Mouse (Mus musculus) liver, postnatal 0 days (tissue): ENCODE measurements around the gene Ttc33.

Source experiments
- CTCF ChIP-seq: sonication (generic); IDR thresholded peaks from 2 replicates; pipeline ENCODE4 v1.5.1; 2016; ENCODE audit warnings: antibody characterized with exemption, low read depth
- EP300 ChIP-seq: IDR thresholded peaks from 2 replicates; pipeline ENCODE4 v1.6.1; 2016; ENCODE audit warnings: antibody characterized with exemption, low read depth, mild to moderate bottlenecking

DNA sequence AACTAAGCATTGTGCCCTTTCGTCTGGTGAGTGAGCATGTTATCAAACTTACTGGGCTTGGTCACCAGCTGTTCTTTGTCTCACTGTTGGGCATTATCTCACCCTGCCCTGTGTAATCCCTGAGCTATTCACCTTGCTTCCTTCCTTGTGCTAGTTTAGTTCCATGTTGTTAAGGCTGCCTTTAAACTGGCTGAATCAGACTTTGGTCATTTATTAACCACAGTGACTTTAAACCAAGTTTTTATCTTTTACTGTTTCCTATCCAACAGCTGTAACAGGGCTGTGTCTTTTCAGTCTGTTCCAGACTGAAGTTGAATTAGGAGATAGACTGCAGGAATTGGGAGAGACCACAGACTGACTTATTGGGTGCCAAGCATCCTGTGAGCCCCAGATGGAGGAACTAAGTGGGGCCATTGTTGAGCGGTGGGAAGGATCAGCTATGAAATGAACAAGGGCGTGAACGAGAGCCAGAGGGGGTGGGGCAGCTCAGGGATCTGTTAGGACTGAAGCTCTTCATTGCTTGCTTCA, 10.7 kb downstream of the Ttc33 start:
- TF ChIP-seq CTCF, result no peak
- TF ChIP-seq EP300, result no peak
